Mouse (Mus musculus) Patski (cell line): ENCODE data around the gene Cyp2d22. TPM values are rescaled to one million over a fixed set of nuclear protein-coding genes. Genes with fewer than 3 reads are reported as not detected.
"Not testable (repeated sequence)": the region's sequence is repeated elsewhere in the genome, so short reads cannot be mapped to it uniquely, and the experiment has no call there.

Experiments
- ATAC-seq: fragments of 100-300 bp; one replicate; pipeline ENCODE4 v1.8.0; 2021
- CTCF ChIA-PET: fragments of 350-600 bp; sonication (Branson Sonifier 250); formaldehyde crosslinking; loops from one replicate; lab custom pipeline; 2022; ENCODE audit warnings: inconsistent platforms; lab: Charles Lee
- POLR2A ChIA-PET: fragments of 350-600 bp; sonication (Branson Sonifier 250); formaldehyde crosslinking; loops from one replicate; lab custom pipeline; 2022; ENCODE audit warnings: antibody characterized with exemption, inconsistent platforms; lab: Charles Lee
- DNase-seq: peaks from one replicate; pipeline ENCODE4 v3.0.0-alpha.2; 2011; ENCODE audit warnings: low read depth, low spot score
- H3K27me3 ChIP-seq: fragments of 371-371 bp; one replicate; pipeline ENCODE4 v1.5.1; 2021
- CTCF ChIP-seq: fragments of 100-300 bp; IDR thresholded peaks from one replicate; pipeline ENCODE4 v1.5.1; 2021
- in situ Hi-C: fragments of 300-500 bp; cut with MboI; formaldehyde crosslinking; loops from 3 replicates; pipeline ENCODE4 v1.11.1; 2018; ENCODE audit warnings: low pct_unique_long_range_greater_than_20kb, mixed read lengths
- polyA plus RNA-seq: library from polyadenylated mRNA; unstranded; gene quantifications from one replicate; pipeline ENCODE4 v1.2.3, GENCODE M21; 2021

Gene Cyp2d22
- polyA plus RNA-seq, 1 experiment from 2014 or later: 6.9 TPM

DNA sequence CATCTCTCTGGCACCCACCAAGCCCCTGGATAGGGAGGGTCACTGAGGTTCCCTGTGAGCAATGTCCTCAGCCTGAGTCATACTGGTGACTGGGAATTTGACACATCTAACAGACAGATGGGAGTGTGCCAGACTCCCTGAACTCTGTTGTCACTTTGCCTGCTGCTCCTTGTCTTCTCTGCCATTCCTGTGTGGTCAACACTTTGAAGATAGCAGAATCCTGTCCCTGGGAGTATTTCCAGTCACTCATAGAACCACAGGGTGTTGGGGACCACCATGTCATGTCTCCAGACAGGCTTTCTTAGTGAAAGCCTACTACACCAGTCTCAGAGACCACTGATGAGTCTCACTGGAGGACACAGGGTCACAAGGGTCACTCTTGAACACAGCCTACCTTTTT, 22.0 kb upstream of the Cyp2d22 start:
- CTCF ChIA-PET: no interaction called here
- ATAC-seq: no peak
- H3K27me3 ChIP-seq: peaks cover 2% of the 10 kb centered on the region
- in situ Hi-C loops: no loop called here
- POLR2A ChIA-PET: no interaction called here
- no peak for TF ChIP-seq CTCF
- no peak for DNase-seq

DNA sequence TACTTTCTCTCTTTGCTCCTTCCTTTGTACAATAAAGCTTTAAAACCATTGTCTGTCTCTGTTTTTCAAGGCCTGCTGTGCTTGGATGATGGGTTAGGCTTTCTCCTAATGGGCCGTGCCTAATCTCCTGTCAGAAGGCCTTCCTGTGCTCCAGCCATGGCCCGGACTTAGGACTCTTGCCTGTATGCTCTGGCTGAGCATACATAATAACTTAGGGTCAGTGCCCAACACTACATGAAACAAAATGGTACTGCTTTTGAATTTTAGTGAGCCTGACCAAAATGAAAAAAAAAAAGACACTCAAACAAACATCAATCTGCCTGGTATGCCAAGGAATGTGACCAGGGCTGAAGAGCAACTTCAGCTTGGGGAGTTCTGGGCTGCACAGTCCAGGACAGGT, 21.5 kb upstream of the Cyp2d22 start:
- in situ Hi-C loops: no loop called here
- ChIA-PET CTCF (no interaction called here), POLR2A (no interaction called here)
- DNase-seq: no peak
- no peak for TF ChIP-seq CTCF
- peaks cover 2% of the 10 kb centered on the region for H3K27me3 ChIP-seq
- no peak for ATAC-seq

DNA sequence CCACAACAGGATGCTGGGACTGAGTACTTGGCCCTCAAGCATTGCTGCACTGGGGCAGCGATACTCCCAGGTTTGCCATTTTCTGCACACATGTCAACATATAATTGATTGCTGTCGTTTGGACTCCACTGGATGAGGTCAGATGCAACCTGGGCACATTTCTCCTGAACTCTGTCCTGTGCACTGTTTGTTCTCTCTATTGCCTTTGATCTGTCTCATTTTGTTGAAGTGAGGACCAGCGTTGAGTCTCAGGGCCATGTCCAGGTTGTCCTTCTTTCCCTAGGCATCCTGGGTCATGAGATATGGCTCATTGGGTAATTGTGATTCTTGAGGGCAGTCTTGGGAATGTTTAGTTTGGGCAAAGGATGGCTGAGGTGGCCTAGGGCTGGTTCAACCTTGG, 15.9 kb upstream of the Cyp2d22 start:
- DNase-seq, POLR2A ChIA-PET, CTCF ChIA-PET, ATAC-seq, H3K27me3 ChIP-seq: not testable (repeated sequence)
- in situ Hi-C loops: loop anchor here (5.0 kb wide), 1 partner anchor 51 kb away; no protein-coding TSS in a partner anchor

DNA sequence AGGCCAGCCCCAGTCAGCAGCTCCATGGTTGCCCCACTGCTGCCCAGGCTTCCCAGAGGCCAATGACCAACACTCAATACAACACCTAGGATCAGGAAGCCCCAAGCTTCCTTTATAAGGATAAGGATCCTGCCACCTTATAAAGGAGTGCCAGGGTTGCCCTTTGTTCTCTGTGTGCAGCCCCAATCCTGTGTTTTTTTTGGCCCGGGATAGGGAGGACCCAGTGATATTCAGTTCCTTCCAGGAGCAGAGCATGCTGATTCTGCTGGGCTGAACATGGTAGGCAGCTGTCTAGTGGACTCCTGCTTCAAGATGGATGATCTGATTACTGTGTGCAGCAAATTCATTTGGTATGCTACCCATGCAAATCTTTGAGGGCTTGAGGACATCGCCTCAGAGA, 13.9 kb upstream of the Cyp2d22 start, which contains the start of gene Cyp2d11:
Gene Cyp2d11, minus strand, starts transcription at position 101 of the 400 bp plus-strand sequence.
- CTCF ChIA-PET: not testable (repeated sequence)

DNA sequence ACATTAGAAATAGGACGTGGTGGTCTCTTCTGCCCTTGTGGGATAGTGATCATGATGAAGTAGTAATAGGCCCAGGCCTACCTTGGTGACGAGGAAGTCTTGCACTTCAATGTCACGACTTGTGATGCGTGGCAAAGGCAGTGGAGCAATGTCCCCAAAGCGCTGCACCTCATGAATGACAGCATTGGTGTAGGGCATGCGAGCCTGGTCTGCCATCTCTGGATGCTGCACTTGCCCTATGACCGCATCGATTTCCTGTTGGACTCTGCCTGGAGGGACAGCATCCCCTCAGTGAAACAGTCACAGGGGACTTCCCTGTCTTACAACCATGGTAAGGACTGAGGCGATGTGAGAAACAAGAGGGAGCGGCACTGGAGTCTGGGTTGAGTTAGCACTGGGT, 9.9 kb upstream of the Cyp2d22 start:
- peaks cover 13% of the 10 kb centered on the region for H3K27me3 ChIP-seq
- DNase-seq, ATAC-seq, in situ Hi-C loops, POLR2A ChIA-PET, CTCF ChIA-PET: not testable (repeated sequence)

More for the DNA sequence above, 13.9 kb upstream of the Cyp2d22 start, which contains the start of gene Cyp2d11:
- POLR2A ChIA-PET, DNase-seq, H3K27me3 ChIP-seq, ATAC-seq, in situ Hi-C loops: not testable (repeated sequence)

DNA sequence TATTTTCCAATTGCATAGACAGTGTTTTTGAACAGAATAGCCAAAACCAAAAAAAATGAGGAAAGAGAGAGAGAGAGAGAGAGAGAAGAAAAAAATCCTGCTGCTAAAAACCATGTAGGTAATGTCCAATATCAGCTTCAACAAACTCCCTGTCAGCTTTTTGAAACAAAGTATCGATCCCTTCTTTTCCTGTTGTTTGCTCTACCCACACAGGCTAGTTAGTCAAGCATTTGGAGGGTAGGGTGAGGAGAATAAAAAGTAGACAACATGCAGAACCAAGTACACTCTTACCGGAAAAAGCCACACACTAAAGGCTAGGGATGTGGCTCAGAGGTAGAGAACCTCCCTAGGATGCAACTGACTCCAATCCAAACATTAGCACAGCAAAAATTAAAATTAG, 5.7 kb upstream of the Cyp2d22 start:
- CTCF ChIA-PET: no interaction called here
- in situ Hi-C loops: no loop called here

DNA sequence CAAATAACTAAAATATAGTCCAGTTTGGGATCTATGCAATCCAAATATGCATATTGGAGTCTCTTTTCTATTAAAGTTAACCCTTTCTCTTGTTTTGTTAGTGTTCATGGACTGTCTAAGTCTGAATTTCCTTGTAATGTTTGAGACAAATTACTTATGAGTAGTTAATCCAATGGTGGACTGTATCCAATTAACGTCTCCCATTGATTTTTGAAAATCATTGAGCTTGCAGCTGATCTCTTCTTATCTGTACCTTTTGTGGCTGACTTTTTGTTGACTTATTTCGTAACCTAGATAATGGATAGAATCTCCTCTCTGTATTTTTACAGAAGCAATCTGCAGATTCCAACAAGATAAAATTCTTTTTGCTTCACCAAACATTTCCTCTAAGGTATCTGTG, 2.4 kb upstream of the Cyp2d22 start:
- POLR2A ChIA-PET: no interaction called here
- CTCF ChIA-PET: no interaction called here
- no peak for TF ChIP-seq CTCF
- no peak for ATAC-seq
- peaks cover 34% of the 10 kb centered on the region for H3K27me3 ChIP-seq
- DNase-seq: no peak
- in situ Hi-C loops: no loop called here

More for the DNA sequence above, 5.7 kb upstream of the Cyp2d22 start:
- no peak for DNase-seq
- POLR2A ChIA-PET: no interaction called here
- ATAC-seq: no peak
- peaks cover 34% of the 10 kb centered on the region for H3K27me3 ChIP-seq
- no peak for TF ChIP-seq CTCF

DNA sequence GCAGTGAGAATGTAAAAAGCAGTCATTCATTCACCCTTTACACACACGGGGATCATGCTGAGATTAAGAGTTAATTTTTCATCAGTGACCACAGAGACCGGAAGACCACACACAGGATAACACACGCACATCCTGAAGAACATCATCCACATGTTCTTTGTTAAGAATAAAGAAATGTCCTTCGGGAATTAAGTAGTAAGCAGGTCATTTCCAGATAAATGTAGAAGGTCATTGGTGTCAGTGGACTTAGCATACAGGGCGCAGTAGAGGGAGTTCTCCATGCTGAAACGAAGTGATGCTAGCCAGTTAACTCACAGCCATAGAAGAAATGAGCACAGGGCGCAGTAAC, 628 bp upstream of the Cyp2d22 start:
- no peak for TF ChIP-seq CTCF
- in situ Hi-C loops: no loop called here
- H3K27me3 ChIP-seq: peaks cover 28% of the 10 kb centered on the region
- DNase-seq (no peak), ATAC-seq (no peak)
- CTCF ChIA-PET: no interaction called here
- POLR2A ChIA-PET: interaction anchor here (0.7 kb wide), 1 partner anchor 10 kb away, joined by 3 read pairs; no protein-coding TSS in a partner anchor

DNA sequence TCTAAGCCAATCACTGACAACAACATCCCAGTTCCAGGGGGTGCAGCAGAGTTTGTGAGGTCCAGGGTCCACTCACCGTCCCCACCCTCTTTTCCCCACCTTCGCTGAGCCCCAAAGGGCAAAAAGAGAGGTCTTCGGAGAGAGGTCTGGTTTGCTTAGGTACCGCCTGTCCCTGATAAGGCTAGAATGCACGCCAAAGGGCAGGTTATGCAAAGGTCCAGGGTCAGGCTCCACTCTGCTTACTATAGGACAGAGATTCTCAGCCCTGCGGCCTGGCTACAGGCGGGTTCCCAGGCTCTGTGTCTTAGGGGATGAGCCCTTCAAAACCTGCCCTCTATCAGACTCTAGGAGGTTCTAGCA, 569 bp downstream of the Cyp2d22 start:
- TF ChIP-seq CTCF: no peak
- in situ Hi-C loops: no loop called here
- ATAC-seq: no peak

DNA sequence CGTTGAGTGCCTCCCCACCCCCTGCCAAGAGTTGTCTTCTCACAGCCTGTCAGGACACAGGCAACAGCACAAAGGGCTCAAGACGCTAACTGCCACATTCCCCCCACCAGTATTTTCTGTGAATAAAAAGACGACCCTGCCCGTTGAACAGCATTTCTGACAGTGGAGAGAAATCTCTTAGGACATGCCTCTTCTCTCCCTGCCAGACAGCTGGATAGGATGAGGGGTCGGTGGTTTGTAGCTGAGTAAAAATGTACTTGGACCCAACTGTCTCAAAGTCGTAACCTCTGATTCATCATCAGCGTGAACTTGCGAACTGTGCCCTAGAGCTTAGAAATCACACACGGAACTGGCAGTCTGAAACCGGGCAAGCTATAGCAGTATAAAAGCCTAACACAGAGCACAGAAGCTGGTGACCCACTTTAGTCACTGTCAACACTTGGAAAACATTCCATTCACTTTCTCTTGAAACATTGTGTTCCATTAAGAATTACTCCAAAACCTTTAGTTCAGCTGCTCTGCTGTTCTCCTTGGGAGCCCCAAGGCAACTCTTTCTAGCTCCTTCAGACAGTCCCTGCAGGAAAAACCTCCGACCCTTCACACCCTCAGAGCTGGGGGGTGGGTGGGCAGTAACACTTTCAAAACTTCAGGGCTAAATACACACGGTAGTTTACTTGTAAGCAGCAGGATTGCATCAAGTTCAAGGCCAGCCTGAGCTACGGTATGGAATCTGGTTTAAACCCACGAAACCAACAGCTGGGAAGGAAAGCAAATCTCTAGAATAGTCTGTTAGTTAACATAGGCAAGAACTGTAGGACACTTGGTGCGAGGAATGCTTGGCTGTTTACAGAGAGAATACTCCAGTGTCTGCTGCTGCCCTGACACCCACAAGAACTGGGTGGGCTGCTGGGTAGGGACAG, 1.5 kb downstream of the Cyp2d22 start:
- no peak for ATAC-seq
- ChIA-PET POLR2A (no interaction called here), CTCF (no interaction called here)
- H3K27me3 ChIP-seq: peaks cover 9% of the 10 kb centered on the region
- in situ Hi-C loops: no loop called here
- no peak for TF ChIP-seq CTCF
- no peak for DNase-seq

More for the DNA sequence above, 569 bp downstream of the Cyp2d22 start:
- no peak for DNase-seq
- H3K27me3 ChIP-seq: peaks cover 16% of the 10 kb centered on the region
- CTCF ChIA-PET: no interaction called here
- POLR2A ChIA-PET: no interaction called here

DNA sequence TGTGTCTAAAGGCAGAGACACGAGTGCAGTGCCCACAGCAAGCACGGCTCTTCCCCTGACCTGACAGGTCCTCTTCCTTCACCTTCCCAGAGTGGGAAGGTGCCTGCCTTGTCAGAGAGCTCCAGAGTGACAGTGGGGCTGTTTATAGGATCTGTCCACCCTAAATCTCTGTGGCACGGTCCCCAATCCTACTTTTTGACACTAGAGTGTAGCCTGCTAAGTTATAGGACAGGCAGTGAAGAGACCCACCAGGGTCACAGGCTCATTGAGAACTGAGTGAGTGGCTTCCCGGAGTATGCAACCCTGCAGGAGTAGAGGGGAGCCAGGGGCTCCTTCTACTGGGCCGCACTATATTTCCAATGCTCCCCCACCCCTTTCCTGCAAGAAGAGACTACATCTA, 2.4 kb downstream of the Cyp2d22 start:
- DNase-seq (no peak), ATAC-seq (no peak)
- in situ Hi-C loops: no loop called here
- peaks cover 7% of the 10 kb centered on the region for H3K27me3 ChIP-seq
- CTCF ChIA-PET: no interaction called here
- TF ChIP-seq CTCF: no peak
- POLR2A ChIA-PET: interaction anchor here (1.0 kb wide), 1 partner anchor 44 kb away, joined by 3 read pairs; no protein-coding TSS in a partner anchor
